Mouse (Mus musculus) heart, adult 11 months (tissue): ENCODE measurements around the gene Rps7.

Experiments
- DNase-seq: peaks from one replicate; pipeline ENCODE4 v3.0.0; 2022

The Rps7 gene

GRCm38 (mm10) chr12:28635535-28636476, at the start of gene Rps7:
TSS of gene Rps7 (minus strand) at chr12:28635953.
- DNase-seq = peak; percentile 99

- no peak for DNase-seq
Measured at GRCm38 (mm10) chr12:28684674-28685073, 48.9 kb upstream of the Rps7 start.

DNA sequence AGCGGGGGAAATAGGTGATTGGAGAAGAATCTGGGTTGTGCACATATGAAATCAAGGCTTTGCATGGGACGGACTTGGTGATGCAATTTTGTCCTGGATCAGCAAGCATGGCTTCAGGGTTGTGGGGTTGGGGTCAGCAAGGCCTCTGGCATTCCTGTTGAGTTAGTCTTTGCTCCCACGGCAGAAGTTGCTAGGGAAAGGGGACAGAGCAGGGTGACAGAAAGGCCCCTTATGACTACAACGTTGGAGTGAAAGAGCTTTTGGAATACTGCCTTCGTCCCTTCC, 40.1 kb upstream of the Rps7 start:
- DNase-seq = no peak

DNA sequence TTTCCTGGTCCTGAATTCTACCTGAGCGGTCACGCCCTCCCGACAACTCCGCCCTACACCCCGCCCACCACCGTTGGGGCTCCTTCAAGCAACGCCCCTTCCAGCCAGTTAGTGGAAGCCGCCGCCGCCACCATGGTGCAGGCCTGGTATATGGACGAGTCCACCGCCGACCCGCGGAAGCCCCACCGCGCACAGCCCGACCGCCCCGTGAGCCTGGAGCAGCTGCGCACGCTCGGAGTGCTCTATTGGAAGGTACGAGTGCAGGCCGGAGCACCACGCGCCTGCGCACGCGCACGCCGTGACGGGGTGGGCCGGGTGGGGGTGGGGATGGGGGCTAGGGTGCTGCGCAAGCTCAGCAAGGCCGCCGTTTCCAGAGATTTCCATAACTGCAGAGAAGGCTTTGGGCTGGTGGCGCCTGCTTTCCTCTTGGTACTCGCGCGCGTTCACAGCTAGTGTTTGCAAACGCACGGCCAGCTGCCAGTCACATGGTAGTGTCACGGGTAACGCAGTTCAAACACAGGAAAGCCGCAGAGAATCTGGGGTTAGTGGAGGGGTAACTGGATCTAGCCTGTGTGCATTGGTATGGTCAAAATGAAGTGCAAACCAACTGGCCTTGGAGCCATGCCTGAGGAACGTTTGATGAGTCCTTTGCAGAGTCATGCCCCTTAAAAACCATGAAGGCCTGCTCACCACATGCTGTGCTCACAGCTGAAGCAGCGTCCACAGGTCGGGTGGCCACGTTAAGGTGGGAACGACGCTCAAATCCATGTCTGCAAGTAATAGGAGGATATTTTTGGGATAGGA, 39.6 kb upstream of the Rps7 start, which contains the start of gene Adi1:
Gene Adi1, plus strand, starts transcription at position 111 of the 804 bp plus-strand sequence.
- peak; percentile 99 for DNase-seq

DNA sequence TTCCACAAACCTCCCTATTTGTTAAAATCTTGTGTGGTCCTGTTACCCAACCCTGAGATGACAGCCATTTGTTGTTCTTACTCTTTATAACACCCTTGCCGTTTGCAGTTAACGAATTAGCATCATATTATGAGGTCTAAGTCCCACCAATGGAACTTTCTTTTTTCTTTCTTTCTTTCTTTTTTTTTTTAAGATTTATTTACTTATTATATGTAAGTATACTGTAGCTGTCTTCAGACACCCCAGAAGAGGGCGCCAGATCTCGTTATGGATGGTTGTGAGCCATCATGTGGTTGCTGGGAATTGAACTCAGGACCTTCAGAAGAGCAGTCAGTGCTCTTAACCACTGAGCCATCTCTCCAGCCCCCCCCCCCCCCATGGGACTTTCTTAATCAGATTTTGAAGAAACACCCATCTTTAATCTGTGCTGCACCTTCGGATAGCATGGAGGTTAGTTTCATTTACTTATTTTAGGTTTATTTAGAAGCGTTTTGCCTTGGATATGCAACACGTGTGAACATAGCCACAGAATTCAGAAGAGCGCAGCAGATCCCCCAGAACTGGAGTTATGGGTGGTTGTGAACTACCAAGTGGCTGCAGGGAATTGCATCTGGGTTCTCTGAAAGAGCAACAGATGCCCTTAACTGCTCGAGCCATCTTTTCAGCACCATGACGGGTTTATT, 38.4 kb upstream of the Rps7 start:
- no peak for DNase-seq

DNA sequence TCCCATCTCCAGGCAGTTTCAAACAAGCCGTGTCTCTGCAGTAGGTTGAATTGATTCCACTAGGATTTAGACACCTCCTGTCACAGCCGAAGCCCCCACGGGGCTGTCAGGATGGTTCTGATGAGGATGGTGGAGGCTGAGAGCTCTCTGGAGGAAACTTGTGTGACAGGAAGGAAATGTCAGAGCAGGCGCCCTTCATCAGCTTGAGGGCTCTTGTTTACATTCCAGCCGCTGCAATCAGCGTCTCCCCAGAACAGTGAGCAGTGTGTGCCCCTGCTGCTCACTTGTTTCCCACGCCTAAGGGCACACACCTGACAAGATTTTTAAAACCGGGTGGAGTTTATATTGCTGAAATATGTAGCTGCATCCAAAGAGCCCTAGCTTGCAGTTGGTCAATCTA, 31.5 kb upstream of the Rps7 start:
- no peak for DNase-seq

- no peak for DNase-seq
Measured at GRCm38 (mm10) chr12:28666734-28667133, 31.0 kb upstream of the Rps7 start.

- DNase-seq = no peak
Measured at GRCm38 (mm10) chr12:28662628-28663027, 26.9 kb upstream of the Rps7 start.

DNA sequence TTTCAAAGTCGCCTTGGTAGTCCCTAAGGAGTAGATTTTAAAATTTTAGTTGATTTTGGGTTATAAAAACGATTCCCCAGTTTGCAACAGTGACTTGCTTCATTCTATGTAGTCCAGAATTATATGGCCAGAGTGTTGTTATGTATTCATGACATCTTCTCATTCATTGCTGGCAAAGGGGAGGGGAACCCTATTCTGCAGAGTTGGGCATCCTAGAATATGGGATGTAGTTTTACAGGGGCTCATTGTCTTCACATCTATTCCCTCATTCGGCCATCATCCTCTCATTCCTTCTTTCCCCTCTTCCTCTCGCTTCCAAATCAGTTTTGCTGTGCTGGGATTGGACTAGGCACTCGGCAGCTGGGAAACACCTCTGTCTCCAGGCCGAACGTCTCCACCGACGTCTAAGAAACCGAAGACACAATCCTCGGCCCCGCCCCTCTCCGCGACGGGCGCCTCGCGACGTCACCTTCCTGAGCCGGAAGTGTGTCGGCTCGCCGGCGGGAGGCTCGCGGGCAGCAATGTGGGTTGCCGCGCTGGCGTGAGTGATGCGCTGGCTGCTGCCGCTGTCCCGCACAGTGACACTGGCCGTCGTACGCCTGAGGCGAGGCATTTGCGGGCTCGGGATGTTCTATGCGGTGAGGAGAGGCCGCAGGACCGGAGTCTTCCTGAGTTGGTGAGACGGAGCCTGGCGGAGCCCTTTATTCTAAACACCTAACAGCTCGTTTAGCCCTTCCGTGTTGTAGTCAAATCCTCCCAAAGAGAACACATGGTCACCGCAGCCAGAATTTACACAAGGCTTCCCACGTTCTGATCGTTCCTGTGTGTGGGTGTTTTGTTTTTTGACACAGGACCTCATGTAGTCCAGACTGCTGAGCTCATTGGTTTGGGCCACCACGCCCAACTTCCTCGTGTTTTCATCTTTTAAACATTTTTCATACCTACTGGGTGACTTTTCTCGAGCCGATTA, 13.7 kb upstream of the Rps7 start, which contains the start of gene Rnaseh1:
Gene Rnaseh1, plus strand, starts transcription at position 462 of the 970 bp plus-strand sequence.
- DNase-seq = peak; percentile 99

- no peak for DNase-seq
Measured at GRCm38 (mm10) chr12:28638778-28639177, 3.0 kb upstream of the Rps7 start.

DNA sequence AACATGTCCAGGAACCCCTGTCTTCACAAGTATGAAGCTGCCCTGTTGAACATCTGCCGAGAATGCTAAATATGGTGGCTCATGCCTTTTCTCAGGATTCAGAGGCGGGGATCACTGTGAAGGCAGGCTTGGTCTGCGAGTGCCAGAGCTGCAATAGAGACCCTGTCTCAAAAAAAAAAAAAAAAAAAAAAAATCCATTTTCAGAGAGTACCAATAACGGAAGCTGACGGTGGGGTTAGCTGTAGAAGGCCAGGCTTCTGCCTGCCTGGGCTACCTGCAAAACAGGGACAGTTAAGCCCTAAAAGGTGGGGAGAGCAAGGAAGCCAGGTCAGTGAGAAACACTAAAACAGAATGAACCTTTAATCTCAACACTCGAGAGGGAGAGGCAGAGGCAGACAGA, 790 bp upstream of the Rps7 start:
- no peak for DNase-seq

DNA sequence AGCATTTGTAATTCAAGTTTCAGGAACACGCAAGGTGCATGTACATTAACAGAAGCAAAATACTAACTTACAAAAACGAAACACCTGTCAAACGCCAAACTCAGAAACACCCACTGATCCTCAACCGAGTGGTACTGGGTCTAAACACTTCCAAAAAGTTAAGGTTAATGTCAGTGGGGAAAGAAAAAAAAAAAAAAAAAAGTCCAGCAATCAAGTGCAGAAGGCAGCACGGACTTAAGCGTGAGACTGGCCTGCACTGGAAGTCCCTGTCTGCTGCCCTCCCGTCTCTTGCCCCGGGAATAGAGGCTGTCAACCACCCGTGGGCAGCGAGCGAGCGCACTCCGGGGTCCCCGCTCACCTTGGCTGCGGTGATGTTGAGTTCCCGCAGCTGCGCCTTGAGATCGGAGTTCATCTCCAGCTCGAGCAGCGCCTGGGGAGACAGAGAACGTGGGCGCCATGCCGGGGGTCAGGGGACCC, 657 bp downstream of the Rps7 start:
- DNase-seq = no peak

DNA sequence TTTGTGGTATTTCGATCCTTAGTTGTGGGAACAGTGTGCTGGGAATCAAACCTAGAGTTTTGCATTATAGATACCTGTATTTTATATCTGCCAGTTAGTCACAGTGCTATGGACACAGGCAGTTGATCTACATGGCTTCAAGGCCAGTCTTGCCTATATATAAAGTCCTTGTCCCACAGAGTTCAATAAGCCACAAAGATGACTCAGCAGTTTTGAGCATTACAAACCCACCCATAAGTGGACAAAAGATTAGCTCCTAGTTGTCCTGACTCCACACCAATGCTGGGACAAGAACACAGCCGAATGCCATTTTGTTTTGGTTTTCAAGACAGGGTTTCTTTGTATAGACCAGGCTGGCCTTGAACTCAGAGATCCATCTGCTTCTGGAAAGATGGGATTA, 7.3 kb downstream of the Rps7 start:
- no peak for DNase-seq

DNA sequence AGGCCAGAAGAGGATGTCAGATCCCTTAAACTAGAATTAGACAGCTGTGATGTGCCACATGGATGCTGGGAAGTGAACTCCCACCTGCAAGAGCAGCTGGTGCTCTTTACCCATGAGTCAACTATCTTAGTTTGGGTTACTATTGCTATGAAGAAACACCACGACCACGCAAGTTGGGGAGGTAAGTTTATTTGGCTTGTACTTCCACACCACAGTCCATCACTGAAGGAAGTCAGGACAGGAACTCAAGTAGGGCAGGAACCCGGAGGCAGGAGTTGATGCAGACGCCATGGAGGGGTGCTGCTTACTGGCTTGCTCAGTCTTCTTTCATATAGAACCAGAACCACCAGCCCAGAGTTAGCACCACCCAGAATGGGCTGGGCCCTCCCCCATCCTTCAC, 8.7 kb downstream of the Rps7 start:
- no peak for DNase-seq

- peak; percentile 96 for DNase-seq
Measured at GRCm38 (mm10) chr12:28625407-28625806, 10.3 kb downstream of the Rps7 start.

GRCm38 (mm10) chr12:28624251-28624650, 11.5 kb downstream of the Rps7 start:
- DNase-seq = peak; percentile 91

GRCm38 (mm10) chr12:28623195-28623594, 12.6 kb downstream of the Rps7 start, which contains the start of gene Colec11:
TSS of gene Colec11 (minus strand) at chr12:28623377.
- DNase-seq = peak; percentile 98

DNA sequence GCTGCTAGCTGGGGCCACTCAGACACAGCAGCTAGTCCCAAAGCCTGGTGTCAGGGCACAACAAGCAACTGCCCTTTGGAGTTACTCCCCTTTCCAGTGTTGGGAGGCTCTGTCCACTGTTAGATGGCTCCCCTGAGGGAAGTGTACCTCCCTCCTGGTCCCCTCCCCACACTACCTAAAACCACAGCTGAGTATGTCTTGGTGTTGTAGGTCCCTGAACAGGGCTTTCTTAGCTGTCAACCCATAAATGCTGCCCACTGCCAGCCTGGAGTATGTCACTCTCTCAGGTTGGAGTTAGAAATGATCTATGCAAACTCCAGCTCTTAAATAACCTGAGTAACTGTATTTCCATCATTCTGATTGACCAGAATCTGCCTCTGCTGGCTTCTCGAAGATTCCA, 13.1 kb downstream of the Rps7 start:
- peak; percentile 90 for DNase-seq

DNA sequence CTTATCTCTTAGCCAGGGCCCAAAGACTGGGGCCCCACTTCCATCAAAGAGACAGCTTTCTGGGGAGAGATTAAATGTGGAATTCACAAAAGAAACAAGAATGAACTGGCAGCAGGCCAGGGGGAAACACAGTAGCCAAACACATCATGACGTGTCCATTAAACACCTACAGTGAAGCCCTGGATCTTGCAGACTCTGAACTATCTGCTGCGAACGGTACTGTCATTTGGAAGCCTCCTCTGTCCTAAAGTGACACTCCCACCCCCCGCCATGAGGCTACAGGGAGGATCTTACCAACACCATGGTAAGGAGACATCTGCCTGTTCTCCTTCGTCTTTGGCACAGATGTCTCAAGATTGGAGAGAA, 13.6 kb downstream of the Rps7 start:
- peak; percentile 90 for DNase-seq

DNA sequence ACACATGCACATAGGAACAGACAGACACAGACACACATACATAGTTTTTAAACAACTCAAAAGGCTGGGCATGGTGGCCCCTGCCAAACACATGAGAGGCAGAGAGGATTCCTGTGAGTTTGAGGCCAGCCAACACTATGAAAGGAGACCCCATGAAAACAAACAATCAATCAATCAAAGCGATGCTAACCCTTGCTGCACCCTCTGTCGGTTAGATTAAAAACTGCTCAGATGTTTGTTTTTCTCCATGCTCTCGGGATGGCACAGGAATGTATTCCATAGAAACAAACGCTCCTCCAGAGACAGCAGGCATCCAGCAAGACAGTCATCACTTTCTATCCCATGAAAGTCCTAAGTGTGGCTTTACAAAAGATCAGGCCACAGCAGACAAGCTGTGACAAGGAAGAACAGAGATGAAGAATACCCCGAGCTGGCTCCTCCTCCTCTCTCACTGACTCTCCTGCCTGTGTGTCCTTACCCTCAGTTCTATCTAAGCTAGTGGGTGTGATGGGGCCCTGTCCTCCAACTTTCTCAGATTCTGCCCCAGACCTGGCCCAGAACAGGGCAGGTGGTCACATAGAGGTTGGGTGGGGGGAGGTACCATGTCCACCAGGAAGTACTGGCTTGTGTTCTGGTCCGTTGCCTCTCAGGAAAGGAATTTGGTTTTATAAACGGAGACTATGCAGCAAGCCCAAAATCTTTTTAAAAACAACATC, 14.1 kb downstream of the Rps7 start:
- peak; percentile 89 for DNase-seq

DNA sequence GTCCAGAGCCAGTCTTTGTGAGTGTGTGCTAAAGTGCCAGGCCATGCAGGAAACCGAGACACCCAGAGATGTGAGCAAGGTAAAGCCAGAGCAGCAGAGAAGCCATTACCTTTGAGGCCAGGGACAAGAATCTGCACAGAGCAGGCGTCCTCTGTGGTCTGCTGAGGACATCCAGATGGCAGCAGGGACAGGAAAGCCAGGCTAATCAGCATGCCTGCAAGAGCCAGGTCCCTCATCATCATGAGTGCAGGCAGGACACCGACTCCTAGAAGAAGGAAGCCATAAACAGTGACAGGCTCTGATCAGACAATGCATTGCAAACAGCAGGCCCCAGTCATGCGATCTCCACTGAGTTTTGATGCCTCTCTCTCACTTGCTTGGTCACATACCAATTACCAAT, 18.5 kb downstream of the Rps7 start:
- no peak for DNase-seq
